Mouse (Mus musculus): ENCODE data around the gene Fhit.
"Not testable (repeated sequence)": the region's sequence is repeated elsewhere in the genome, so short reads cannot be mapped to it uniquely, and the experiment has no call there.

Gene Fhit

DNA sequence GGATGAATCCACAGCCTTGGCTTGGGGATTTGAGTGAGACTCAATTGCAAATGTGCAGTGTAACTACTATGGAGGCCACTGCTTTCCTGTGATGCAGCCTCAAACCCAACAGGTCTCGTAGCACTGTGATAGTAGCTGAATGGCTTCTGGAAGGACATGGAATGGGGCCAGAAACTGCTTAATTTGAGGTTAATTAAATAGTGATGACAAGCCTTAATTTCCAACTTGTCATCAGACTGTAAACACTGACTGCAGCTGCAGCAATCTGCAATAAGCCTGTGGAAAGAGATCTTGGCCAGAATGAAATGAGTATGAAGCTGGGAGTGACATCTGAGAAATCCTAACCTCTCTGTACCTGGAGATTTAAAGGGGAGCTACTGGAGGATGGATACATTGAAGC lies 325.8 kb downstream of the Fhit start:
- no peaks in the 10 kb centered on the region for H3K36me3 ChIP-seq (ENCODE audit: control insufficient read depth, insufficient read depth, low read length, poor library complexity, severe bottlenecking)
- no peaks in the 10 kb centered on the region for H3K27me3 ChIP-seq (ENCODE audit: control insufficient read depth, insufficient read depth, low read length, poor library complexity, severe bottlenecking)
- DNase-seq (ENCODE audit: low read depth, low spot score) = no peak

DNA sequence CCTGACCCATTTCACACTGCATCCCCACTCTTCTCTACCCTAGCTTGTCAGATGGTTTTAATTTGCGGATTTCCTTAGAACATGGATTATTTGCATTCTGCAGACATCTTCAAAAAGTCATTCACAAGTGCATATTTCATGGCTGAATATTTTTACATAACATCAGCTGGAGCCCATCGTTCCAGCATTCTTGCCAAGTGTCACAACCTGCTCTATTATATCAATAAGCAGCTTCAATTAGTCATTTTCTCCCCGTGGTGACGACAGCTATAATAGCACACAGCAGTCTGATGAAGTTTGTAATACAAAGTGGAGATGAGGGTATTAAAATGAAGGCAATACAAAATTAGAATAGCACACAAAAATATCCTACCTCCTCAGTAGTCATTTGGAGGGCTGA lies 337.0 kb downstream of the Fhit start:
- no peak for DNase-seq (ENCODE audit: low read depth, low spot score)
- no peaks in the 10 kb centered on the region for H3K27me3 ChIP-seq (ENCODE audit: control insufficient read depth, insufficient read depth, low read length, poor library complexity, severe bottlenecking)
- H3K36me3 ChIP-seq (ENCODE audit: control insufficient read depth, insufficient read depth, low read length, poor library complexity, severe bottlenecking) = no peaks in the 10 kb centered on the region

DNA sequence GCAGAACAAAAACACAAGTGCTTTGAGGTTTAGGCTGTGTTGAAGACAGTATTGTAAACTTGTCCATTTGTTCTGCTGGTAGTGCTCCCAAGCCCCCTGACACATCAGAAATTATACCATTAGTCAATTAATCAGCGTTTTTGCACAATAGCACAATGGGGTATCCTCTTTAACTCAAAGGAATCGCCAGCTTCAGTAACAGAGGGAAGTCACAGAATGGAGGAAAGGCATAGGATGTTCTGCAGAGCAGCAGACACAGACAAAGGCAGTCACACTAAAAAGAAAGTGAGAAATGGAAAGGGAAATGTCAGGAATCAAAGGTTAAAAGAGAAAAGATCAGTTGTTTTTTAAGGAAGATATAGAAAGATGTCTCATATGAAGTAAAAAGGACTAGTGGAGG lies 348.3 kb downstream of the Fhit start:
- Histone ChIP-seq H3K27me3 (ENCODE audit: control insufficient read depth, insufficient read depth, low read length, poor library complexity, severe bottlenecking) (no peaks in the 10 kb centered on the region), H3K36me3 (ENCODE audit: control insufficient read depth, insufficient read depth, low read length, poor library complexity, severe bottlenecking) (no peaks in the 10 kb centered on the region)
- no peak for DNase-seq (ENCODE audit: low read depth, low spot score)

DNA sequence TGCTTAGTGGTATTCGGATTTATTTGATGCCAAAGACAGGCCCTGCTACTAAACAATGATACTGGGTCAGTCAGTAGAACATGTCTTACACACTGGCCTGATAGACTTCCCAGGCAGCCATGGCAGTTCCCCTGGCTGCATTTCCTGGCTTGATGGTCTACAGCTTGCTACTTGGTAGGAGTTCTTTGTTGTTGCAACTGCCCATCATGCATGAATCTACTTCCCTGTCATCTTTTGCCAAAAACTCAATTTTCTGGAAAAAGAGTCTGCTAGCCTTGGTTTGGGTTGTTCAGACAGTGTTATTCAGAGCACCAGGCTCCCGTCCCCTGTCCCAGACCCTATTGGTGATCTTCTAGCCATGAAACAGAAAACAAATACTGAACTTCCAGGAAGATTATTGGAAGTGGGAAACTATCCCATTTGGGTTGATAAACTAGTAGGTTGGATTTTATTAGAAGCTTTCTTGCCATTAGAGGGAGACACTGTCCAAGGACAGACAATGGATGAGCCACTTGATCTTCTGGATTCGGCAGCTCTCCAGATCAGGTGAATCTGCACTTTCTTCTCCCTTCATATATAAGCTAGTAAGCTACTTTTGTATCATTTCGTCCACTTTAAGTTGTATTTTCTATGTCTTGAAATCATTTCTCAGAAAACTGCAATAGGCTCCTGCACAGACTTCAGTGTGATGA lies 363.2 kb downstream of the Fhit start:
- Histone ChIP-seq H3K27me3 (ENCODE audit: control insufficient read depth, insufficient read depth, low read length, poor library complexity, severe bottlenecking) (no peaks in the 10 kb centered on the region; the same call in 1 of the 2 replicates), H3K36me3 (ENCODE audit: control insufficient read depth, insufficient read depth, low read length, poor library complexity, severe bottlenecking) (no peaks in the 10 kb centered on the region)
- no peak for DNase-seq (ENCODE audit: low read depth, low spot score)

DNA sequence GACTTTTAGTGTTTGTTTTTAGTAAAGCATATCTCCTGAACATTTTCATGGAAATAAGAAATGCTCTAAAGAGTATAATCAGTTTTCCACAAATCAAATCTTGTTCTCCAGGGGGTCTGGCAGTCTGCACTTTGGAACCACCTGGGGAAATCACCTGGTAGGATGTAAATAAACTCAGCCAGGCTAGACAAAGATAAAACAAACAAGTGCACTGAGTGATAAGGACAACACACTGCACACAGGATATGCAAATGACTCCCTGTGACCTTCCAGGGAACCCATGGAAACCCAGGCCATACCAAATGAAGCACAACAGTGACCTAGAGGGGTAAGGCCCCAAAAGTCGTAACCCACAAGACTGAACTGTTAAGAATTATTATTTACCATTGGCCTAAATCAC lies 364.2 kb downstream of the Fhit start:
- H3K27me3 ChIP-seq (ENCODE audit: control insufficient read depth, insufficient read depth, low read length, poor library complexity, severe bottlenecking) = no peaks in the 10 kb centered on the region; the same call in 1 of the 2 replicates
- H3K36me3 ChIP-seq (ENCODE audit: control insufficient read depth, insufficient read depth, low read length, poor library complexity, severe bottlenecking) = no peaks in the 10 kb centered on the region
- DNase-seq (ENCODE audit: low read depth, low spot score) = no peak

DNA sequence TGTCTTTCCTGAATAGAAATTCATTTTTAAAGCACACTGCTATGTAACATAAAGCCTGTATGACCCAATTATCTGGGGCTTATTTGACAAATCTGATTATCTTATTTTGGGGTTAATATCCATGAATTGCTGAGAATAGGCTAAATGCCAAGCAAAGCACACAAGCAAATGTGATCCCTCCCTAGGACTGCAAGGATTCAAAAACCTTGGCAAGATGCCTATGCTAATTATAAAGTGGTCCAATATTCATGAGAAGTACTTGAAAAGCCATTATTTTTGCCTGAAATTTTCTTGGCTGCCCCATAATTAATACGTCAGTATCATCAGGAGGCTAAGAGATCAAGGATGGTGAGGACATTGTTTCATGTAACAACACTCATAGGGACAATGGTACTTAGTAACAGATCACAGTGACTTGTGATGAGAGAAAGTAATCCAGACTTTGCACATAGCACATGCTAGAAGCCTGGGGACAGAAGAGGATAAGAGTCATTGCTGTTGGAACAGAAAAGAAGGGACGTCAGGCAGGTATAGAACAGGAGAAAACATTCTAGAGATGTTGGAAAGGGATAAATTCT lies 366.2 kb downstream of the Fhit start:
- DNase-seq (ENCODE audit: low read depth, low spot score) = no peak
- no peaks in the 10 kb centered on the region; the same call in 1 of the 2 replicates for H3K27me3 ChIP-seq (ENCODE audit: control insufficient read depth, insufficient read depth, low read length, poor library complexity, severe bottlenecking)
- no peaks in the 10 kb centered on the region for H3K36me3 ChIP-seq (ENCODE audit: control insufficient read depth, insufficient read depth, low read length, poor library complexity, severe bottlenecking)

DNA sequence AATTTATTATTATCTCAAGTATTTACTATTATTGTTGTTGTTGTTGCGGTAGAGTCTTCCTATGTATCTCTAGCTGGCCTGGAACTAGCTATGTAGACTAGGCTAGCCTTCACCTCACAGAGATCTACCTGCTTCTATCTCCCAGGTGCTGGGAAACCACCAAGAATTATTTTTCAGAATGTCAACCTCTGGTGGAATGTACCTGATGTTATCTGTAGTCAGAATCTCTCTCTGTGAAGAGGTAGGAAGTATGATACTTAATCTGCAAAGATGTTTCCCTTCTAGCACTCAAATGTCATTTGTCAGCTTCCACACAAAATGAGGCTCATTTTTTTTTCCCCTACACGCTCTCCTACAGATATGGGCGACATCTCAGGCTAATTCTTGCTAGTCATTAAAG lies 377.9 kb downstream of the Fhit start:
- H3K27me3 ChIP-seq (ENCODE audit: control insufficient read depth, insufficient read depth, low read length, poor library complexity, severe bottlenecking) = no peaks in the 10 kb centered on the region
- DNase-seq (ENCODE audit: low read depth, low spot score) = no peak
- no peaks in the 10 kb centered on the region for H3K36me3 ChIP-seq (ENCODE audit: control insufficient read depth, insufficient read depth, low read length, poor library complexity, severe bottlenecking)

DNA sequence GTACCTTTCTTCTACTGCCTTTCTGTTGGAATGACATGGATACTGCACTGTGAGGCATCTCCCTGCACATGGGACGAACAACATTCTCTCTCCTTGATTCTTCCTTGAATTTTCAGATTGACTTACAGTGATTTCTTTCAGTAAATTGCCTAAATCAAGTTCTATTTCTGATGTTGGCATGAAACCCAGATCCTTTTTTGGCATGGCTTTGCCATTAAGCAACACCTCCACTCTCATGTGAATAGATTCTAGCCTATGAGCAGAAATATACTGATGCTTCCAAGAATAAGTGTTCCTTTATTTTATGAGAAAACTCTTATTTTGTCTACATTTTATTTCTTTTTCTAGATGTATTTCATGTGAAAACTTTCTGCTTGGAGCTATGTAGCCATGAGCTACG lies 383.1 kb downstream of the Fhit start:
- no peaks in the 10 kb centered on the region for H3K27me3 ChIP-seq (ENCODE audit: control insufficient read depth, insufficient read depth, low read length, poor library complexity, severe bottlenecking)
- no peak for DNase-seq (ENCODE audit: low read depth, low spot score)
- H3K36me3 ChIP-seq (ENCODE audit: control insufficient read depth, insufficient read depth, low read length, poor library complexity, severe bottlenecking) = no peaks in the 10 kb centered on the region

DNA sequence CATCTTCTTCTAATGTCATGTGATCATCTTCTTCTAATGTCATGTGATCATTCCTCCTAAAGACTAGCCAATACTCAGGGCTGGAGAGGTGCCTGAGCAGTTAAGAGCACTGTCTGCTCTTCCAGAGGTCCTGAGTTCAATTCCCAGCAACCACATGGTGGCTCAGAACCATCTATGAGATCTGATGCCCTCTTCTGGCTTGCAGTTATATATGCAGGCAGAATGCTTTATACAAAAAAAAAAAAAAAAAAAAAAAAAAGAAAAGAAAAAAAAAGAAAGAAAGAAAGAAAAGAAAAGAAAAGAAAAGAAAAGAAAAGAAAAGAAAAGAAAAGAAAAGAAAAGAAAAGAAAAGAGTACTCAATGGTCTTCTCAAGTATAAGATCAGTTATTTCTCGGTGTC lies 407.0 kb downstream of the Fhit start:
- H3K36me3 ChIP-seq (ENCODE audit: control insufficient read depth, insufficient read depth, low read length, poor library complexity, severe bottlenecking); DNase-seq (ENCODE audit: low read depth, low spot score); H3K27me3 ChIP-seq (ENCODE audit: control insufficient read depth, insufficient read depth, low read length, poor library complexity, severe bottlenecking): not testable (repeated sequence)

DNA sequence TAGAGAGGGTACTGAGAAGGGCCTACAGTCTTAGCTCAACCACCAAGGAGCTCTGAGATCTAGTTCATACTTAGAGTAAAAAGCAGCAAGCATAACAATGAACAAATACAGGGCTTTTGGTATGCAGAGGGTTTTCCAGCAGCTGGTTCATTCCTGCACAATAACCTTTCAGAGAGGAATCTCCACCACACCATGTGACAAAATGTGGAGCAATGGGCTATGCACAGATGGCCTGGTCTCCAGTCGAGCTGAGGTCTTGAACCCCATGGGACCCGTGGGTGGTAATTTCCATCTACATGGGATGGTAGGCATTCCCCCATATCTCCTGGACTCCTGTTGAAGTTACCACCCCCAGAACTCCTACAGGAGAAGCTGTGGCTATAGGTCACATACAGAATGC lies 423.8 kb downstream of the Fhit start:
- Histone ChIP-seq H3K36me3 (ENCODE audit: control insufficient read depth, insufficient read depth, low read length, poor library complexity, severe bottlenecking) (no peaks in the 10 kb centered on the region), H3K27me3 (ENCODE audit: control insufficient read depth, insufficient read depth, low read length, poor library complexity, severe bottlenecking) (no peaks in the 10 kb centered on the region)
- DNase-seq (ENCODE audit: low read depth, low spot score) = no peak

DNA sequence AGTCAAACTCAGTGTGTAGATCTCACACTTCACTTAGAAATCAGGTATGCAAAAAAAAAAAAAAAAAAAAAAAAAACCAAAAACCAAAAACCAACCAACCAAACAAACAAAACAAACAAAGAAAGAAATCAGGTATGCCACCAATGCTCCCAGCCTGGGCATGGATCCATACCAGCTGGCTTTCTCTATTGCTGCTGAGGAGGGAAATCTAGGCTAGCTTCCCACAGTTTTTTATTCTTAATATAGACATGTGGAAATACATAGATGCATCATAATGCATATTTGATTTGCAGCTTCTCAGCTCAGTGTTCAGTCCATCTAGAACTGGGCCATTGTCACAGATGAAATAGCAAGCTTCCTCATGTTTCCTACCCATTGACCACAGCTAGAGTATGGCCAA lies 439.3 kb downstream of the Fhit start:
- Histone ChIP-seq H3K27me3 (ENCODE audit: control insufficient read depth, insufficient read depth, low read length, poor library complexity, severe bottlenecking) (no peaks in the 10 kb centered on the region), H3K36me3 (ENCODE audit: control insufficient read depth, insufficient read depth, low read length, poor library complexity, severe bottlenecking) (no peaks in the 10 kb centered on the region)
- no peak for DNase-seq (ENCODE audit: low read depth, low spot score)

DNA sequence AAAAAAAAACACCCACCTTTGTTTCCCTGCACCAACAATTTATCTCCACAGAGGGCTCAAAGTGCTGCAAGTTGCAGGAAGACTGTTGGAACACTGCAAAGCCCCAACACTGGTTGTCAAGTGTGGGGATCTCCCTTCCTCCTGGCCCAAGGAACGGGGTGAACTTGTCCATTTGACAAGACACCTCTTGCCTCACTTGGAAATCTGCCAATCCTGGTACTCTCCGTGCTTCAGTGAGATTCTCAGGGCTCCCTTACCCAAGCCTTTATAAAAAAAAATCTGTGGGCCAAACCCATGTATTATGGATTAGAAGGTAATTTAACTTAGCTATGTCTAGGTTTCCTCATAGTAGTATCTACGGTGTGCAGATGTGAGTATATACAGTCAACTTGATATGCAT lies 448.9 kb downstream of the Fhit start:
- no peaks in the 10 kb centered on the region for H3K36me3 ChIP-seq (ENCODE audit: control insufficient read depth, insufficient read depth, low read length, poor library complexity, severe bottlenecking)
- H3K27me3 ChIP-seq (ENCODE audit: control insufficient read depth, insufficient read depth, low read length, poor library complexity, severe bottlenecking) = no peaks in the 10 kb centered on the region
- DNase-seq (ENCODE audit: low read depth, low spot score) = no peak

DNA sequence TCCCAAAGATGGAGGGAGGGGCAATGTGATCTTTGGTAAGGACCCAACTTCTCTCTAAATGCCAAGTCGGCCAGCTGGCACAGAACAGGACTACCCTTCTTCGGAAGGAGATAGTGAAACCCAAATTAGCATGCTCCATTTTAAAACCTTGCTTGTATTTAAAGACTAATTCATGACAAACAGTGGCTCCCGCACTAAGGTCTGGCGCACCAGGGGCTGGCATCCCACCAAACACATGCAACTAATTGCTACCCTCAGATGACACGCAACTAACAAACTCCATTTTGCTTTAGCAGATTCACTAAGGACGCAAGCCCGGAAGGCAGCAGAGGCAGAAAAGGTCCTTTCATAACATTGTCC lies 449.3 kb downstream of the Fhit start:
- DNase-seq (ENCODE audit: low read depth, low spot score) = no peak
- H3K36me3 ChIP-seq (ENCODE audit: control insufficient read depth, insufficient read depth, low read length, poor library complexity, severe bottlenecking) = no peaks in the 10 kb centered on the region
- no peaks in the 10 kb centered on the region for H3K27me3 ChIP-seq (ENCODE audit: control insufficient read depth, insufficient read depth, low read length, poor library complexity, severe bottlenecking)

DNA sequence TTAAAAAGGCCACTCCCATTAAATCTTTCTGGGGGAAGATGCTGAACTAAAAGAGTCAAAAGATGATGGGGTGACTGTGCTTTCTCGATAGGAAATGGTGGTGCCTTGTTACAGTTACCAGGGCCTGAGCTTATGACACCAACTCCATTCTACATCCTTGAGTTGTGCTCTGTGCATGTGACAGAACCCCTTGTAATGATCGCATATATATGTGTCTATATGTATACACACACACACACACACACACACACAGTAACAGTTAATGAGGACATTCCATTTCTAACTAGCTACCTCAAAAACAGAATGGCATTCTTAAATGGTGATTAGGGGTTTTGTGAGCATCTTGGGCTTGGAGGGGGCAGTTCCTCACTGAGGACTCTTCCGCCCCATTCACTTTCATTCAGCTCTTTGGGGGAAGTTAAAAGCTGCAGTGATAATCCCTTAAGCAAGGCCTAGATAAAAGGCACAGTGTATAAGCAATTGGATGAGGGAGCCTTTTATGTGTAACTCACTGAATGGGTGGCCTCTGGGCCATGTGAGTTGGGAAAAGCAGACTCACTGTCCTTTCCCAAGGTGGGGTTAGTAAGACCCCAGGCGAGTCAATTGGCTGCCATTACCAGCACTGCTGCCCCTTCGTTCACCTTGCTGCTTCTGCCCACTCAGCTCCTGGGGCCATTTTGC lies 449.9 kb downstream of the Fhit start:
- DNase-seq (ENCODE audit: low read depth, low spot score) = no peak
- Histone ChIP-seq H3K27me3 (ENCODE audit: control insufficient read depth, insufficient read depth, low read length, poor library complexity, severe bottlenecking) (no peaks in the 10 kb centered on the region), H3K36me3 (ENCODE audit: control insufficient read depth, insufficient read depth, low read length, poor library complexity, severe bottlenecking) (no peaks in the 10 kb centered on the region)

DNA sequence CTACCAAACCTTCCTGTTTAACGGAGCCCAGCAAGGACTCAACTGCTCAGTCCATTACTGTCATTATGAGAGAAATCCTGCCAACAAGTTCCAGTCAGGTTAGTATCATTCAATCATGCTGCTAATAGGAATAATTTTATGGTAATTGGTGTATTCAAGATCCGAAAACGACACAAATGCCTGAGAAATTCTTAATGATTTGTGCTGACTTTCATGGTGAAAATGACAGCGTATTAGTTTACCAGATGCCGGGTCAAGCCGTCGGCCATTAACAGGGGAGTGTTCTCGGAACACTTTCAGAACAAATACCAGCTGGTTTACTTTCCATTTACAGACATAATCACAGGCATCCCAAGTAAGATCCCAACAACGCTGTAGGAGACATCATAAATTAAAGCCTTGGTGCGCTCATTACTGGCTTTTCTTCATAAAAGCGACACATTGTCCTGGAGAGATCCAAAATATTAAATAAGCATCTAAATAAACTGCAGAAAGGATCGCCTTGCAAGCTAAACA lies 451.0 kb downstream of the Fhit start:
- DNase-seq (ENCODE audit: low read depth, low spot score) = no peak

More for the DNA sequence above, 451.0 kb downstream of the Fhit start:
- Histone ChIP-seq H3K27me3 (ENCODE audit: control insufficient read depth, insufficient read depth, low read length, poor library complexity, severe bottlenecking) (no peaks in the 10 kb centered on the region), H3K36me3 (ENCODE audit: control insufficient read depth, insufficient read depth, low read length, poor library complexity, severe bottlenecking) (no peaks in the 10 kb centered on the region)

Data from splenic B cell, adult 2 months (primary cell).